In genomic region chr11:4730096-4730495, GRCm38 (mm10) we compare ENCODE assay signal across 16 mouse cellular contexts. TPM values are rescaled to one million over a fixed set of nuclear protein-coding genes. Genes with fewer than 3 reads are reported as not detected.
A peak's percentile ranks its signal among the peaks of the same experiment; 100 is the strongest.
DNase-seq lines count a peak whose midpoint lies in the region; ATAC-seq and TF ChIP-seq lines count a peak whose summit lies in the region.
"Had no signal": no experiment of that assay in that cellular context is flagged by ENCODE, and none has a peak within 500 bp of the region (broad histone marks: within the 10 kb centered on the region; RNA-seq: fewer than 3 reads in every experiment).

No protein-coding gene starts in this region.

- TF ChIP-seq CTCF in lung, adult 2 months (IDR thresholded peaks at IDR 0.05; ENCODE audit: insufficient read depth, low read length) = no peak

- no peaks in the 10 kb centered on the region for H3K27me3 ChIP-seq in embryonic facial prominence, embryonic 13.5 days
- H3K27me3 ChIP-seq in limb, embryonic 15.5 days = no peaks in the 10 kb centered on the region
- H3K27me3 ChIP-seq in stomach, embryonic 14.5 days (ENCODE audit: control insufficient read depth, insufficient read depth, low read length) = no peaks in the 10 kb centered on the region
- H3K27me3 ChIP-seq: forebrain, embryonic 13.5 days; liver, embryonic 15.5 days; midbrain, embryonic 15.5 days had no signal

- TF ChIP-seq POLR2A in lung, adult 2 months (IDR thresholded peaks at IDR 0.05; ENCODE audit: borderline replicate concordance, extremely low read depth, low read depth, low read length) = no peak

- H3K27ac ChIP-seq in embryonic facial prominence, embryonic 13.5 days = no peak overlapping the region
- H3K27ac ChIP-seq in limb, embryonic 15.5 days = no peak overlapping the region
- no peak overlapping the region for H3K27ac ChIP-seq in stomach, embryonic 14.5 days (ENCODE audit: low read length)
- H3K27ac ChIP-seq: forebrain, embryonic 13.5 days; limb, embryonic 13.5 days; liver, embryonic 15.5 days; midbrain, embryonic 15.5 days had no signal

- no peak for ATAC-seq in embryonic facial prominence, embryonic 13.5 days (ENCODE audit: insufficient number of reproducible peaks, insufficient read depth, low FRiP score, low TSS enrichment, low read depth)
- no peak for ATAC-seq in limb, embryonic 15.5 days (ENCODE audit: insufficient number of reproducible peaks, low FRiP score, low TSS enrichment, low read depth)
- ATAC-seq in stomach, embryonic 14.5 days (ENCODE audit: insufficient number of reproducible peaks, insufficient read depth, low FRiP score, low read depth) = peak; percentile 51; the same call in 1 of the 2 replicates
- ATAC-seq: forebrain, embryonic 13.5 days; midbrain, embryonic 15.5 days had no signal

- H3K36me3 ChIP-seq in embryonic facial prominence, embryonic 13.5 days = peaks cover 27% of the 10 kb centered on the region
- peaks cover 18% of the 10 kb centered on the region for H3K36me3 ChIP-seq in limb, embryonic 15.5 days
- H3K36me3 ChIP-seq in stomach, embryonic 14.5 days (ENCODE audit: control insufficient read depth, insufficient read depth, low read length) = no peaks in the 10 kb centered on the region; the same call in 1 of the 2 replicates
- H3K36me3 ChIP-seq: liver, embryonic 15.5 days; midbrain, embryonic 15.5 days had no signal

- no peak overlapping the region for H3K4me2 ChIP-seq in embryonic facial prominence, embryonic 13.5 days
- H3K4me2 ChIP-seq in limb, embryonic 15.5 days = no peak overlapping the region
- H3K4me2 ChIP-seq in stomach, embryonic 14.5 days (replicated peaks; ENCODE audit: low read depth, low read length) = no peak overlapping the region
- H3K4me2 ChIP-seq: forebrain, embryonic 13.5 days; limb, embryonic 13.5 days; liver, embryonic 15.5 days; midbrain, embryonic 15.5 days had no signal

- 68% methylated on average over 6 of the region's 6 CpGs for WGBS in lung, adult 2 months
- 54% methylated on average over 6 of the region's 6 CpGs for WGBS in embryonic facial prominence, embryonic 13.5 days
- WGBS in limb, embryonic 15.5 days = 62% methylated on average over 6 of the region's 6 CpGs
- 53% methylated on average over 6 of the region's 6 CpGs for WGBS in stomach, embryonic 14.5 days

- H3K9me3 ChIP-seq in embryonic facial prominence, embryonic 13.5 days = no peaks in the 10 kb centered on the region
- no peaks in the 10 kb centered on the region for H3K9me3 ChIP-seq in limb, embryonic 15.5 days
- H3K9me3 ChIP-seq in stomach, embryonic 14.5 days (ENCODE audit: control insufficient read depth, low read depth, low read length) = no peaks in the 10 kb centered on the region
- H3K9me3 ChIP-seq: forebrain, embryonic 13.5 days; limb, embryonic 13.5 days; liver, embryonic 15.5 days; megakaryocyte, embryonic 14.5 days; midbrain, embryonic 15.5 days had no signal

- 0 out of 2 replicates have a peak overlapping the region, but pooled peaks have one; percentile 1 for H3K9ac ChIP-seq in embryonic facial prominence, embryonic 13.5 days
- 0 out of 2 replicates have a peak overlapping the region, but pooled peaks have one; percentile 26 for H3K9ac ChIP-seq in limb, embryonic 15.5 days
- H3K9ac ChIP-seq in stomach, embryonic 14.5 days (replicated peaks; ENCODE audit: low read depth, low read length) = no peak overlapping the region
- H3K9ac ChIP-seq: forebrain, embryonic 13.5 days; limb, embryonic 13.5 days; liver, embryonic 15.5 days; midbrain, embryonic 15.5 days had no signal

- H3K4me1 ChIP-seq in lung, adult 2 months (ENCODE audit: control insufficient read depth, insufficient read depth, low read length) = peaks cover 6% of the 10 kb centered on the region
- H3K4me1 ChIP-seq in embryonic facial prominence, embryonic 13.5 days = peaks cover 9% of the 10 kb centered on the region
- peaks cover 7% of the 10 kb centered on the region for H3K4me1 ChIP-seq in limb, embryonic 15.5 days
- 0 out of 2 replicates have a peak, but pooled peaks cover 9% of the 10 kb centered on the region for H3K4me1 ChIP-seq in stomach, embryonic 14.5 days (ENCODE audit: control insufficient read depth, insufficient read depth, low read length)
- H3K4me1 ChIP-seq: liver, embryonic 15.5 days had no signal

- no peak overlapping the region for H3K4me3 ChIP-seq in lung, adult 2 months (replicated peaks; ENCODE audit: extremely low read depth, low read depth, low read length)
- no peak overlapping the region for H3K4me3 ChIP-seq in embryonic facial prominence, embryonic 13.5 days
- H3K4me3 ChIP-seq in limb, embryonic 15.5 days = no peak overlapping the region
- H3K4me3 ChIP-seq in stomach, embryonic 14.5 days (ENCODE audit: low read depth, low read length) = no peak overlapping the region
- H3K4me3 ChIP-seq: forebrain, embryonic 13.5 days; limb, embryonic 13.5 days; liver, embryonic 15.5 days; megakaryocyte, embryonic 14.5 days; midbrain, embryonic 15.5 days had no signal

- peak; percentile 48 to 67 for DNase-seq in lung, adult 18-20 months
- DNase-seq in lung, adult 2 months = no peak
- no peak for DNase-seq in spleen, postnatal 36 days (ENCODE audit: low spot score in 2 of 2)
- DNase-seq in spleen, adult 18-20 months = no peak
- DNase-seq: cerebellum, adult 2 months; kidney, adult 8-10 months; right cerebral cortex, postnatal 25 days; thymus, adult 18-20 months had no signal

RNA-seq across cellular contexts. Expression of gene Cabp7, which starts 16.5 kb away (rescaled TPM):
- polyA plus RNA-seq in lung, adult 2 months (2012; rRNA removed) = 0.25 TPM in 1 of 2 replicates, not detected in the other
- 0.17 and 0.34 TPM in 2 replicates for polyA plus RNA-seq in embryonic facial prominence, embryonic 13.5 days (2015; fragmentation: Nextera tagmentation; extraction: Ambion mirVana)
- polyA plus RNA-seq in limb, embryonic 15.5 days (2015; fragmentation: Nextera tagmentation; extraction: Ambion mirVana) = 0.05 and 0.11 TPM in 2 replicates
- polyA plus RNA-seq in stomach, embryonic 14.5 days (2014; fragmentation: Nextera tagmentation; extraction: Ambion mirVana) = 0.16 and 0.34 TPM in 2 replicates

RNA-seq across cellular contexts. Expression of gene Zmat5, which starts 25.6 kb away (rescaled TPM):
- polyA plus RNA-seq in lung, adult 2 months (2012; rRNA removed) = 51.4 and 55.1 TPM in 2 replicates
- 57.6 and 69.4 TPM in 2 replicates for polyA plus RNA-seq in embryonic facial prominence, embryonic 13.5 days (2015; fragmentation: Nextera tagmentation; extraction: Ambion mirVana)
- polyA plus RNA-seq in limb, embryonic 15.5 days (2015; fragmentation: Nextera tagmentation; extraction: Ambion mirVana) = 60.7 and 63.2 TPM in 2 replicates
- polyA plus RNA-seq in stomach, embryonic 14.5 days (2014; fragmentation: Nextera tagmentation; extraction: Ambion mirVana) = 67.3 and 68.4 TPM in 2 replicates

RNA-seq across cellular contexts. Expression of gene Uqcr10, which starts 26.0 kb away (rescaled TPM):
- polyA plus RNA-seq in lung, adult 2 months (2012; rRNA removed) = 460 and 481 TPM in 2 replicates
- polyA plus RNA-seq in embryonic facial prominence, embryonic 13.5 days (2015; fragmentation: Nextera tagmentation; extraction: Ambion mirVana) = 769 and 773 TPM in 2 replicates
- 636 and 690 TPM in 2 replicates for polyA plus RNA-seq in limb, embryonic 15.5 days (2015; fragmentation: Nextera tagmentation; extraction: Ambion mirVana)
- 851 and 942 TPM in 2 replicates for polyA plus RNA-seq in stomach, embryonic 14.5 days (2014; fragmentation: Nextera tagmentation; extraction: Ambion mirVana)

Comparison
In these comparisons a context has a peak if more than half of its experiments do, and no peak if none do; other contexts are left out.
1. DNase-seq: peak in lung, adult 18-20 months (2 of 2); none in lung, adult 2 months (single experiment), spleen, postnatal 36 days (0 of 2) and spleen, adult 18-20 months (0 of 2).